Mouse (Mus musculus) kidney, embryonic 14.5 days (tissue): Measurements from ENCODE around the gene Arhgap29. TPM values are rescaled to one million over a fixed set of nuclear protein-coding genes. Genes with fewer than 3 reads are reported as not detected.
A peak's percentile ranks its signal among the peaks of the same experiment; 100 is the strongest.

Source experiments
- ATAC-seq: fragments of 200-750 bp; cut with Nextera tagmentation; 2 replicates; pipeline ENCODE4 v1.8.0; 2017; ENCODE audit warnings: moderate number of reproducible peaks, mild to moderate bottlenecking, moderate TSS enrichment, moderate library complexity; ENCODE audit not compliant: low FRiP score, low TSS enrichment
- H3K27ac ChIP-seq: fragments of 300-500 bp; sonication (generic); 2 replicates; pipeline ENCODE4 v1.5.1; 2014; ENCODE audit warnings: low read depth, mild to moderate bottlenecking, low read length, moderate library complexity, mixed read lengths
- H3K27me3 ChIP-seq: fragments of 300-500 bp; sonication (generic); 2 replicates; pipeline ENCODE4 v1.6.1; 2014; ENCODE audit warnings: mild to moderate bottlenecking, low read length; ENCODE audit not compliant: control insufficient read depth, insufficient read depth
- H3K36me3 ChIP-seq: fragments of 300-500 bp; sonication (generic); 2 replicates; pipeline ENCODE4 v1.6.1; 2014; ENCODE audit warnings: low read length, mixed read lengths; ENCODE audit not compliant: control insufficient read depth, insufficient read depth
- H3K4me1 ChIP-seq: fragments of 300-500 bp; sonication (generic); 2 replicates; pipeline ENCODE4 v1.6.1; 2014; ENCODE audit warnings: low read length, mixed read lengths; ENCODE audit not compliant: control insufficient read depth, insufficient read depth
- H3K4me2 ChIP-seq: fragments of 300-500 bp; sonication (generic); replicated peaks from 2 replicates; pipeline ENCODE4 v1.6.1; 2014; ENCODE audit warnings: low read depth, mild to moderate bottlenecking, low read length
- H3K4me3 ChIP-seq: fragments of 300-500 bp; sonication (generic); 2 replicates; pipeline ENCODE4 v1.5.1; 2014; ENCODE audit warnings: mild to moderate bottlenecking, low read length
- H3K9ac ChIP-seq: fragments of 300-500 bp; sonication (generic); 2 replicates; pipeline ENCODE4 v1.6.1; 2014; ENCODE audit warnings: low read depth, mild to moderate bottlenecking, low read length, moderate library complexity
- H3K9me3 ChIP-seq: fragments of 300-500 bp; sonication (generic); 2 replicates; pipeline ENCODE4 v1.6.1; 2016; ENCODE audit warnings: low read length; ENCODE audit not compliant: control insufficient read depth
- WGBS: fragments of 180-500 bp; shearing (Covaris S2); extraction: QIAGEN DNeasy Blood & Tissue Kit; methylation state at CpG from one replicate; pipeline ENCODE4 v1.1.7; 2014; 5-methylcytosine and 5-hydroxymethylcytosine counted together
- polyA plus RNA-seq: library from polyadenylated mRNA; unstranded; fragments of >200 nt; fragmentation: Nextera tagmentation; extraction: Ambion mirVana; gene quantifications from 2 replicates; pipeline ENCODE4 v1.2.1, GENCODE M21; 2014

Arhgap29 gene
- polyA plus RNA-seq, 1 experiment from 2014 or later = 49.7 TPM

DNA sequence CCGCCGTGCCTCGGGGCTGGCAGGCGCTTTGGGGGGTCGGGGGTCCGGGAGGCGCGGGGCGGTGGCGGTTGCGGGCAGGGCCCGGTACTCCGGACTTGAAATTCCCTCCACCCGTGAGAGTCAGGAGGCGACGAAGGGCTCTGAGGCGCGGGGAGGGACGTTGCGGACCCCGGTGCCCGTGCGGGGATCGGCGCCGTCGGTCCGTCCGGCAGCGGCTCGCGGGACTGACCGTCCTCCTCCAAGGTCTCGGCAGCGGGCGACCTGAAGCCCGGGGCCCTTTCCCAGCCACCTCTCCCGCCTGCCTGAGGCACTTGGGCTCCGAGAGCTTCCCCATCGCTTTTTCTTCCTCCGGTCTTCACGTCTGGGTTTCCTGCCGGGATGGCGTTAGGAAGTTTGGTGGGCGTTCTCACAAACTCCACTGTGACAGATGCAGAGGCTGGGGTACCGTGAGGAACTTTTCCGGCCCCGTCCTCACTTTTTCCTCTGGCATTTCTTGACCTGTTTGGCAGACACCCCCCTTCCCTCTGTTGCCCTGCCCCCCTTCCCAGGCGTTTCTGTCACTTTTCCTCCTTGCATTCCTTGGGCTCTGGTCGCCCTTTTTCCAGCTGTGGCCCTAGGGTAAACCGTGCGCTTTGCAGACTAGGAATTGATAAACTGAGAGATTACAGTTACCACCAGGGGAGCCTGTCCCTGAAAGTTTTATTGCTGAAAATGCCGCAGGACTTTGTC, 1.3 kb downstream of the Arhgap29 start:
- Histone ChIP-seq H3K4me1 (no peaks in the 10 kb centered on the region), H3K27ac (peak overlapping the region; percentile 51; the same call in 1 of the 2 replicates), H3K4me3 (peak overlapping the region; percentile 76), H3K4me2 (peak overlapping the region; percentile 86), H3K36me3 (no peaks in the 10 kb centered on the region), H3K27me3 (no peaks in the 10 kb centered on the region), H3K9me3 (no peaks in the 10 kb centered on the region), H3K9ac (peak overlapping the region; percentile 66)
- WGBS = under 1% methylated on average over 49 of the region's 53 CpGs
- ATAC-seq = peak; percentile 26

DNA sequence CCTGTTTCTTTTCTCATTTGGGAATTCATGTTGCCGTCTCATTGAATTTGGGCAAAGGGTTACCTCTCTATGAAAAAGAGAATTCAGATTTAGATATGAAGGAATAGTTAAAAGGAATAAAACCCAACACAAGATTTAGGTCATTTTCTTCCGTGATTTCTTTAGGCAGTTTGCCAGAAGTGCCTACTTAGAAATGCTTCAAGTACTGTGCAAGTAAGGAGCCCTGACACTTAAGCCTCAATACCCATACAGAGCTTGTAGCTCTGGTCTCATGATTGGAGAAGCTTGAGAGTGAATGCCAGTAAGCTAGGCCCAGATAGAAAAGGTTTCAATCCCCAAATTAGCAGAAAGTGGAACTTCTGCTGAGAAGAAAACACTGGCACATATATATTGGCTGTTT, 2.1 kb downstream of the Arhgap29 start:
- no peaks in the 10 kb centered on the region for H3K4me1 ChIP-seq
- no peaks in the 10 kb centered on the region for H3K9me3 ChIP-seq
- peak overlapping the region; percentile 86 for H3K4me2 ChIP-seq
- 0 out of 2 replicates have a peak overlapping the region, but pooled peaks have one; percentile 66 for H3K9ac ChIP-seq
- H3K27me3 ChIP-seq = no peaks in the 10 kb centered on the region
- H3K36me3 ChIP-seq = no peaks in the 10 kb centered on the region
- ATAC-seq = no peak
- WGBS = 57% methylated on average over 2 of the region's 2 CpGs
- peak overlapping the region; percentile 76 for H3K4me3 ChIP-seq
- no peak overlapping the region for H3K27ac ChIP-seq

DNA sequence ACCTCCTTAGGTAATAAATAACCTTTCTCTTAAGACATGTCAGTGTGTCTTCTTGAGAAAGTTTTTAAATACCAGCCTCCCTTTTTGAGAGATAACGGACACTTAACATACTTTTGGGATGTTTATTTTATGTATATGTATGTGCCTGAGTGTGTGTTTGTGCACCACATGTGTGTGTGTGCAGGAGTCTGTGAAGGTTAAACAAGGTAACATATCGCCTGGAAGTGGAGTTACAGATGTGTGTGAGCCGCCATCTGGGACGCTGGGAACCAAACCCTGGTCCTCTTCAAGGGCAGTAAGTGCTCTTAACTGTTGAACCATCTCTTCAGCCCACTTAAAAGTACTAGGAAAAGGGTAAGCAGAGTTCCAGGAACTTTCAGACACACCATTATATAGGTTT, 3.2 kb downstream of the Arhgap29 start:
- 96% methylated on average over 4 of the region's 4 CpGs for WGBS

DNA sequence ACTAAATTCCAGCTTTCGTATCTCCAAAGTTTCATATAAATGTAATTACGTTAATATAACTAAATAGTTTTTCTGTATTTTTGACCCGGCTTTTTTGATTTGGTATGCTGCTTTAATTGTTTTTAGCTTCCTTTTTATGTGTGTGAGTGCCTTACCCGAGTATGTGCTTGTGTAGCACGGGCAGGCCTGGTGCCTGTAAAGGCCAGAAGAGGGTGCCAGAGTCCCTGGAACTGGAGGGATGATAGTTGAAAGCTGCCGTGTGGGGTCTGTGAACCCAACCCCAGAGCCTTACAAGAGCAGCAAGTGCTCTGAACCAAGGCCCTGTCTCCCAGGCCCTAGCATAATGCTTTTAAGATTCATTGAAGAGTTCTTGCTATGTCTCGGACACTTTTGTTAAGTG, 4.4 kb downstream of the Arhgap29 start:
- no peaks in the 10 kb centered on the region for H3K36me3 ChIP-seq
- H3K27me3 ChIP-seq = no peaks in the 10 kb centered on the region
- WGBS = 92% methylated on average over 7 of the region's 7 CpGs
- H3K4me2 ChIP-seq = no peak overlapping the region
- H3K9ac ChIP-seq = no peak overlapping the region
- no peaks in the 10 kb centered on the region for H3K4me1 ChIP-seq
- no peak overlapping the region for H3K4me3 ChIP-seq
- no peak overlapping the region for H3K27ac ChIP-seq
- no peaks in the 10 kb centered on the region for H3K9me3 ChIP-seq
- no peak for ATAC-seq

More for the DNA sequence above, 3.2 kb downstream of the Arhgap29 start:
- H3K27ac ChIP-seq = no peak overlapping the region
- no peaks in the 10 kb centered on the region for H3K27me3 ChIP-seq
- H3K4me2 ChIP-seq = no peak overlapping the region
- H3K4me3 ChIP-seq = no peak overlapping the region
- no peaks in the 10 kb centered on the region for H3K36me3 ChIP-seq
- H3K9ac ChIP-seq = no peak overlapping the region
- H3K4me1 ChIP-seq = no peaks in the 10 kb centered on the region
- no peak for ATAC-seq
- H3K9me3 ChIP-seq = no peaks in the 10 kb centered on the region

DNA sequence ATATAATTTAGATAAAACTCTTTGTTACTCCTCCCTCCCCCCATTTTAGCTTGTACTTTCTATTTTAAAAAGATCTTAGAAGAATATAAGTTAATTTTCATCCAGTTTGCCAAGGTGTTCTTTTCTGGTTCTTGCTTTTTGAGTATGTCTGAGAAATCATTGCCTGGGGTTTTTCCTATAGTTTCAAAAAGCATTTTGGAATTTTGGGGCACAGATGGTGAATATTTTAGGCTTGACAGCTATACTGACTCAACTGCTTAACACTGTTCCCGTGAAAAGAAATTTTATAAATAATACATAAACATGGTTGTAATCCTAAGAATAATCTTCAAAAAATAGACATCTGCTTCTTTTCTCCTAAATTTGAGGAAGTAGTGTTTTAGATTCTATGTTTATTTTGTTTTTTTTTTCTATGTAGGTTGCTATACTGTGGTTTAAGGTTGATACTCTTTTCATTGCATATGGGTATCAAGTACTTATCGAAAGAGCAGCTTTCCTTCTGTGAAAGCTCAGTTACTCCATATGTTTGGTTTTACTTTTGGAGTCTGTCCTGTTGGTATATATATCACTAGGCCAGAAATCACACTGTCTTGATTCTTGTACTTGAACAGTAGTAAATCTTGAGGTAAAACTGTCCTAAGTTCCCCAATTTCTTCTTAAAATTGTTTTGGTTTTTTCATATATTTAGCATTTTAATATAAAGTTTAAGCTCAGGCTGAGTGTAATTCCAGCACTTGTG, 5.4 kb downstream of the Arhgap29 start:
- Histone ChIP-seq H3K27ac (no peak overlapping the region), H3K4me3 (no peak overlapping the region), H3K4me2 (no peak overlapping the region), H3K36me3 (no peaks in the 10 kb centered on the region), H3K9ac (no peak overlapping the region), H3K9me3 (no peaks in the 10 kb centered on the region), H3K27me3 (no peaks in the 10 kb centered on the region), H3K4me1 (no peaks in the 10 kb centered on the region)
- ATAC-seq = no peak
- 83% methylated on average over 2 of the region's 2 CpGs for WGBS

DNA sequence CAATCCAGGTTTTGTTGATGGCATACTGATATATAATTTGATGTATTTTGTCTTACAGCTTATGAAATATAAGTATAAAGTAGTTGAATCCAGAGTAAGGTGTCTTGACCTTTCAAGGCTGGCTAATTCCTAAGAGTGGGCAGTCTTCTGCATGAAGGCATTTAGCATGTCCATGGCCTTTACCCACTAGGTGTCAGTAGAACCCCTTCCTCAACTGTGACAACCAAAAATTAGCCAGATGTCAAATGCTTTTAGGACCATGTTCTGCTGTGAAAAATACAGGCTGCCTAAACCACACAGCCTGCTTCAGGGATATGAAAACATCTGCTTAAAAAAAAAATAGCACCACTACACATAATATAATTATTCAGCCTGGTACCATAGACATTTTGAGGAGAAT, 11.8 kb downstream of the Arhgap29 start:
- no peak overlapping the region for H3K4me3 ChIP-seq
- no peaks in the 10 kb centered on the region; the same call in 1 of the 2 replicates for H3K27me3 ChIP-seq
- H3K9ac ChIP-seq = no peak overlapping the region
- no peaks in the 10 kb centered on the region for H3K36me3 ChIP-seq
- ATAC-seq = no peak
- H3K4me1 ChIP-seq = no peaks in the 10 kb centered on the region
- H3K4me2 ChIP-seq = no peak overlapping the region
- no peak overlapping the region for H3K27ac ChIP-seq
- no peaks in the 10 kb centered on the region for H3K9me3 ChIP-seq

DNA sequence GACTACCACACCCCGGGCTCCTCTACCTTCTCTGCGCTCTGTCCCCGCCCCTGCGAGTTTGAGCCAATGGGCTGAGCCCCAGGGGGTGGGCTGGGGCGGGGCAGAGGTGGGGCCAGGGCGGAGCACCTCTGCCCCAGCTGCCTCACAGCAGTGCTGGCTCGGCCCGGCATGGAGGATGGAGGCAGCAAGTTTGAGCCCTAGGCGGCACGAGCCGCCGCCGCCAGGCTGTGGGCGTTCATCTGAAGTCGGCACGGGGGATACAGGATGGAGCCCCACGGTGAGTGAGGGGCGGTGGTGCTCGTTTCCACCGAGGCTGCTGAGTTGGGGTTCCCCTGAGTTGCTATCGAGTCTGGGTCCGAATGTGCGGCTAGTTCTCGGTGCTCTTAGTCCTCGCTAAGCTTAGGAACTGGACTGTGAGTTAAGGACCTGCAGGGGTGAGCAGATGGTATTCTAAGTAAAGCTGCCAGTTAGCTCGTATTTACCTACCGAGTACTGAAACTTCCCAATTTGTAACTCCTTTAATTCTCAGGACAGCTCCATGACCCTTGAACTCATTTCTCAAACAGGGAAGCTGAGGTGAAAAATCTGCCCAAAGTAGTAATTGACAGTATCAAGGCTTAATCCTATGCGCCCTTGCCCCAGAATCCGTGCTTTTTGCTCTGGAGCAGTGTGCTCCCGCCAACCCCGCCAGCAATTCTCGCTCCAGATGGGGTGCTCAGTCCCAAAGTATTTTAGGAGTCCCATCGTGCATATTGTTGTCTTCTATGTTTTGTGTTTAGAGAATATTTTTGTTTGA, 15.5 kb downstream of the Arhgap29 start:
- under 1% methylated on average over 33 of the region's 33 CpGs for WGBS
- peak overlapping the region; percentile 68 for H3K4me2 ChIP-seq
- H3K9me3 ChIP-seq = no peaks in the 10 kb centered on the region
- H3K27ac ChIP-seq = no peak overlapping the region
- H3K36me3 ChIP-seq = no peaks in the 10 kb centered on the region
- peak overlapping the region; percentile 65 for H3K9ac ChIP-seq
- peak; percentile 100 for ATAC-seq
- no peaks in the 10 kb centered on the region; the same call in 1 of the 2 replicates for H3K27me3 ChIP-seq
- H3K4me1 ChIP-seq = no peaks in the 10 kb centered on the region
- H3K4me3 ChIP-seq = peak overlapping the region; percentile 65

DNA sequence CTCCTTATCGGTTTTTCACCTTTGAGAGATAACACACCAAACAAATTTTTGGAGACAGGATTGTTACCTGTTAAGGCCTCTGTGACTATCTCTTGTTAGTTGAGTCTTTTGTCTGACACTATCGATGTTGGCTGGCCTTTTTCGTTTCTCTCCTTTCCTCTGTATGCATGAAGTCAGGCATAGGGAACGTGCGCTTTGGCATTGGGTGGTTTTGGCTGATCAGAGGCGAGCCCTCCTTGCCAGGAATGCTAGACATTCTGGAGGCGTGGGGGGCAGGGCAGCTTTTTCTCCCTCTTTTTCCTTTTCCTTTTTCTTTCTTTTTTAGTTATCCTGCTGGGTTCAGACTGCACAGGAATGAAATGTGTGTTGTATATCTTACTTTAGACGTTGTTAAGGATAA, 16.3 kb downstream of the Arhgap29 start:
- H3K4me3 ChIP-seq = peak overlapping the region; percentile 65
- no peak overlapping the region for H3K27ac ChIP-seq
- peak overlapping the region; percentile 65 for H3K9ac ChIP-seq
- WGBS = 8% methylated on average over 8 of the region's 8 CpGs
- no peak for ATAC-seq
- no peaks in the 10 kb centered on the region for H3K4me1 ChIP-seq
- H3K27me3 ChIP-seq = no peaks in the 10 kb centered on the region; the same call in 1 of the 2 replicates
- H3K9me3 ChIP-seq = no peaks in the 10 kb centered on the region
- H3K36me3 ChIP-seq = no peaks in the 10 kb centered on the region
- H3K4me2 ChIP-seq = peak overlapping the region; percentile 68
